Mouse (Mus musculus): Measurements from ENCODE around the gene Pbx3.

Pbx3 gene

DNA sequence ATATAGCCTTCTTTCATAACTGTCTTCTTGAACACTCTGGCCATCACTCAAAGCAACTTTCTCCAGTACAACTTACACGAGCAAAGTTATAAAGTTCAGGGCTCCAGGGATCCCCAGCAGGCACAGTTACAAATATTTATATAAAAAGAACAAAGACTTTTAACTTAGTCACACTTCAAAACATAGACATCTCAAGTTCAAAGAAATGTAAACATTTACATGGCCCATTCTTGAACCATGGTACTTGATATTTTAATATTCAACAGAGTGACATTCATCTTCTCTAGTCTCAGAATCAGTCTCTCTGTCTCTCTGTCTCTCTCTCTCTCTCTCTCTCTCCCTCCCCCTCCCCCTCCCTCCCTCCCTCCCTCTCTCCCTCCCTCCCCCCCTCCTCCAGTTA is 119.3 kb downstream of the Pbx3 start:
- TF ChIP-seq GATA4 (IDR thresholded peaks at IDR 0.05; ENCODE audit: insufficient replicate concordance, low read length): no peak

DNA sequence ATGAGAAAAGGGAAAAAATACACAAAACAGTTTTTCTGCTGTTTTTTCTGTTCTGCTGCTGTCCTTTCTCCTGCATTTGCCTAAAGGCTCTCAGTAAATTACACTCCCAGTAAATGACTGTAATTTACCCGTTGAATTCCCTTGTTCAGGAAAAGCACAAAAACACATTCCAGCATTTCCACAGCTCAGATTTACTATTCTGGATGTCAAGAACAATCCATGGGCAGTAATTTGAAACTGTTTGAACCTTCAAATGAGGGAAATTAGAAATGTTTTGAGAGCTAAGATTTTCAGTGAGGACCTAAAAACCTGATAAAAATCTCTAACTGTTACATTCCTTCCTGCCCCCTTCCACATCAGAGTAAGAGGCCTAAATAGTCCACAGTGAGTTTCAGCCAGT is 119.8 kb downstream of the Pbx3 start:
- no peak for TF ChIP-seq GATA4 (IDR thresholded peaks at IDR 0.05; ENCODE audit: insufficient replicate concordance, low read length)

DNA sequence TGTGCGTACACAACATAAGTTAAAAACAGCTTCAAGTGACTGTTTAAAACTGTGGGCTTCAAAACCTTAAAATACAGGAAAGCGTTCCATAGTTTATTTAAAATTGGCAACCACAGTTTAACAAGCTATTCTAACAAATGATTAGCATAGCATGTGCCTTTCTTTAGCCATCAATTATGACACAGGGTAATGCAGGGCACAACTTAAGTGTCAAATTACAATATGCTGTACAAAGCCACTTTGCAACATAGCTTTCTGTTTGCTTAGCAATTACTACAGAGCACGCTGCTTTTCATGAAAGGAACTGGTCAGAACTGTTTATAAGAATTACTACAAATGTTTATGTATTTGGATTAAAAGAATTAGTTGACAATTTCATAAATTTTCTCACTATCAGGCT is 120.7 kb downstream of the Pbx3 start:
- TF ChIP-seq GATA4 (IDR thresholded peaks at IDR 0.05; ENCODE audit: insufficient replicate concordance, low read length): no peak

- no peak for TF ChIP-seq GATA4 (IDR thresholded peaks at IDR 0.05; ENCODE audit: insufficient replicate concordance, low read length)
Measured at GRCm38 (mm10) chr2:34249961-34250658, 122.8 kb downstream of the Pbx3 start.

GRCm38 (mm10) chr2:34249141-34249960 is 123.6 kb downstream of the Pbx3 start:
- no peak for TF ChIP-seq GATA4 (IDR thresholded peaks at IDR 0.05; ENCODE audit: insufficient replicate concordance, low read length)

DNA sequence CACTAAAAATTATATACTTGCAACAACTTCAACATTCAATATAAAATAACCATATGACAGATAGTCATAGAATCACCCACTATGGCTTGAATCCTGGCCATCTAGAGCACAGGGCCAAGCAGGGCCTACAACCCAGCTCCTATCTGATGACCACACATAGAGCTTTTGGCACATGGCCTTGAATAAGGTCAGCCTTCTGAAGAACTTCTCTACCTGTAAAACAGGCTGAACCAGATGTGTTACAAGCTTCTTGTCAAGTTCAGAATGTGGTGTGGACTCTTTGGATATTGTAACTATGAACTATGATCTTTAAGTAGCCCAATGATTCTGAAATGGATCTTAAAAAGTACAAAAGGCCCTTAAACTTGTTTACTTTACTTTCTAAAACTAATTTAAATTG is 132.1 kb downstream of the Pbx3 start:
- TF ChIP-seq GATA4 (IDR thresholded peaks at IDR 0.05; ENCODE audit: insufficient replicate concordance, low read length): no peak

DNA sequence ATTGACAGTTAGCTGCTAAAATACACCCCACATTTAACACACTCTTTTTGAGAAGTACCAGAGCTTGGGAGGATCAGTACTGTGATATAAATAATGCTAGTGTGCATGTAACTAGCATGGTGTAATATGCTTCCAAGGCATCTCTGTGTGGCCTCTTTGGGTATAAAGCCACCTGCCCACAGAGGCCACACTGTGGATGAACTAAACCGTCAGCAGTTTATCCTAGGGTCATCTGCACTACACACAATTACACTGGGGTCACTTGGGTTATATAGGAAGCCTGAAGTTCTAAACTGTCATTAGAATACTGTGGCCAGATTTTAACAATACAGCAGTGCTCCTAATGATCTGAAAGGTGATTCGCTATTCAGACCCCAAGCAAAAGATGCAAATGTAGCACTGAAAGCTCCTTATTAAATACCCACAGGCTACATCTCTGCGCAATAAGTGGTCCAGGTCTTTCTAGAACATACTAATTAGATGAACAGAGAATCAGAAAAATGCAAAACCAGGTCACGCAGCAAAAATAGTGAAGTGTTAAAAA is 133.6 kb downstream of the Pbx3 start:
- TF ChIP-seq GATA4 (IDR thresholded peaks at IDR 0.05; ENCODE audit: insufficient replicate concordance, low read length): no peak

DNA sequence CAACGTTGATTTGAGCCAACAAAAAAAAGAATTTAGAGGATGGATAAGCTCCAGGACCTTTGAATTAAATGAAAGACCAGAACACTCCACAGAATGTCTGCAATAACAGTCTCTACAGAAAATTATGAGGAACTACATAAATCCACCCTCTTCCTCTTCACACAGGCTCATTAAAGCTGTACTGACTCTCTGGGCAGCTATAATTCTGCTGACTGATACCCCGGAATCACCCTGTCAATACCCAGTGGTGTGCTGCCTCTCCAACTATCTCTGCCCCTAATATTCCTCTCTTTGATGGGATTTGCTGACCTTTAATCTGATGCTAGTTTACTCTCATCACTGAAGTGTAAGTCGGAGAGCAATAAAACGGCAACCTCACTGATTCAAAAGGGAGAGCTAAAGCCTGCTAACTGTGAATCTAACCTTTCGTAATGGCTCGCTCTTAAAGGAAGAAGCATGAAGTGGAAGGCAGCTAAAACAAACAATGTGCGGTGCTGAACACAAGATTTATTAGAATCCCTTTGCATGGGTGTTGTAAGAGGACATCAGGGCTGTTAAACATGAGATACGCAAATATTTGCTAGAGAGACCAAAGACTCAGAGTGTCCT is 137.4 kb downstream of the Pbx3 start:
- TF ChIP-seq GATA4 (IDR thresholded peaks at IDR 0.05; ENCODE audit: insufficient replicate concordance, low read length): no peak

GRCm38 (mm10) chr2:34234274-34234673 is 138.7 kb downstream of the Pbx3 start:
- no peak for TF ChIP-seq GATA4 (IDR thresholded peaks at IDR 0.05; ENCODE audit: insufficient replicate concordance, low read length)

- TF ChIP-seq GATA4 (IDR thresholded peaks at IDR 0.05; ENCODE audit: insufficient replicate concordance, low read length): no peak
Measured at GRCm38 (mm10) chr2:34233271-34233670, 139.7 kb downstream of the Pbx3 start.

- no peak for TF ChIP-seq GATA4 (IDR thresholded peaks at IDR 0.05; ENCODE audit: insufficient replicate concordance, low read length)
Measured at GRCm38 (mm10) chr2:34227688-34228087, 145.3 kb downstream of the Pbx3 start.

- TF ChIP-seq GATA4 (IDR thresholded peaks at IDR 0.05; ENCODE audit: insufficient replicate concordance, low read length): no peak
Measured at GRCm38 (mm10) chr2:34225470-34225869, 147.5 kb downstream of the Pbx3 start.

DNA sequence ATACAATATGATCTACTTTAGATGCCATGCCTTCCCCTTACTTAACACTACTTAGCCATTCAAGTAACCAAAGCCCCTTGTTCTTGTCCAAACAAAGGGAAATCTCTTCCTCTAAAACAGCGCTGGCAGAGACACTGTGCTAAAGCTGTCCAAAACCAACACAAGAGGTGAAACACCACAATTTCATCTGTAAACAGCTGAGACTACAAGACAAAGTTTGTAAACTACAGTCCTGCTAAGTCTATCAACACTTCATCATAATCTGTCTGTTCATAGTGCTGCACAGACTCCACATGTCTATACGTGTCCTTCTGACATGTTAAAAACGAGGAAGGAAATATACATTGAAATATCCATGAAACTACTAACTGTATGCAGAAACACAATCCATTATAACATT is 151.5 kb downstream of the Pbx3 start:
- TF ChIP-seq GATA4 (IDR thresholded peaks at IDR 0.05; ENCODE audit: insufficient replicate concordance, low read length): no peak

DNA sequence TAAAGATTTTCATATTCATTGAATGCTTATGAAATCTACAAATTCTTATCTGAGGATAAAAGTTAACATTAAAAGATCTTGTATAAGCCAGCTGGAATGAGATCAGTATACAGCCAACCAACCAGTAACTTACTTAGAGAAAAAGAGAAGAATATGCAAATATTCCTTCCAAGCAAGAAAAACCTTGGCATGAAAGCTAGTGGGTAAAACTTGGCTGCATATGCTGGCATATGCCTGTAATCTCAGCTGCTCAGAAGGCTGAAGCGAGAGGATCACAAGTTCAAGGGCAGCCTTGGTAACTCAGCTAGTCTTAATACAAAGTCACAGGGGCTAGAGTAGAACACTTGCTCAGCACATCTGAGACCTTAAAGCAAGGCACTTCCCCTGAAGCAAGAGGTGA is 153.8 kb downstream of the Pbx3 start:
- no peak for TF ChIP-seq GATA4 (IDR thresholded peaks at IDR 0.05; ENCODE audit: insufficient replicate concordance, low read length)

DNA sequence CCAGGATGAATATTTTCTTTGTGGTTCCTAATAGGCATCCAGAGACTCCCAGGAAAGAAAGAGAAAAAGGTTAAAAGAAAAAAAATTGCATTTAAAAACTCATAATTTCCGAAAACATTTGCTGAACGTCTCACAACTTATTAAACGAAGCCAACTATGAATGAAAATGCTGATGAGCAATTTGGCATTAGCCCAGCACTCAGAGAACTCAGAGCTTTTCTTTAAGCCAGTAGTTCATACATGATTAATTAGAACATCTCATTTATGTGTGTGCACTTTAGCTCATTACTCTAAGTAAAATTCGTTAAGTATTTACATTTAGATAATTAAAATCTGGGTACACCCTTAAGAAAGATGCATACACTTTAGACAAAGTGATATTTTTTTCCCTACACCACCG is 155.3 kb downstream of the Pbx3 start:
- TF ChIP-seq GATA4 (IDR thresholded peaks at IDR 0.05; ENCODE audit: insufficient replicate concordance, low read length): no peak

GRCm38 (mm10) chr2:34215496-34215895 is 157.4 kb downstream of the Pbx3 start:
- no peak for TF ChIP-seq GATA4 (IDR thresholded peaks at IDR 0.05; ENCODE audit: insufficient replicate concordance, low read length)
